Mouse (Mus musculus) heart, postnatal 4 days (tissue): Measurements from ENCODE around the gene Mrgprh. TPM values are rescaled to one million over a fixed set of nuclear protein-coding genes. Genes with fewer than 3 reads are reported as not detected.
A peak's percentile ranks its signal among the peaks of the same experiment; 100 is the strongest.
"Not testable (repeated sequence)": the region's sequence is repeated elsewhere in the genome, so short reads cannot be mapped to it uniquely, and the experiment has no call there.

Source experiments
- DNase-seq: peaks from one replicate; pipeline ENCODE4 v3.0.0; 2021
- total RNA-seq, 2 experiments: library from RNA; stranded (reverse); gene quantifications; 2 replicates each; pipeline ENCODE4 v1.2.3; 2021

Mrgprh gene
- total RNA-seq, 2 experiments from 2014 or later, result 0.36 to 0.95 TPM

DNA sequence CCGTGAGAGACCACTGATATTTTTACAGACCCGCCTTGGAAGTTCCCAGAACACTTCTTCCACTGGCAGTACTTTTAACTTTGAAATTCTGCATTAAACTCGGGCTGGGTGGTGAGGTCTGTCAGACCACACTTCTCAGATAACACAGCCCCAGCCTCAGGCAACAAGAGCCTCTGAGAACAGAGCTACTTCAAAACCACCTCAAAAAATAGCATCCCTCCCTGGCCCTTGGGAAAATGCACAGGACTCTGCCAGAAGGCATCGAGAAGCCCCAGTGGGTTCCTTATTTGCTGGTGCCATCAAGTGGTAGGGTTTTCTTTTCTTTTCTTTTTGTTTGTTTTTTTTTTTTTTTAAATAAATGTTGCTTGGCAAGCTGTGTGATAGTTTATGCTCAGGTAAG, 7.2 kb upstream of the Mrgprh start:
- no peak for DNase-seq

DNA sequence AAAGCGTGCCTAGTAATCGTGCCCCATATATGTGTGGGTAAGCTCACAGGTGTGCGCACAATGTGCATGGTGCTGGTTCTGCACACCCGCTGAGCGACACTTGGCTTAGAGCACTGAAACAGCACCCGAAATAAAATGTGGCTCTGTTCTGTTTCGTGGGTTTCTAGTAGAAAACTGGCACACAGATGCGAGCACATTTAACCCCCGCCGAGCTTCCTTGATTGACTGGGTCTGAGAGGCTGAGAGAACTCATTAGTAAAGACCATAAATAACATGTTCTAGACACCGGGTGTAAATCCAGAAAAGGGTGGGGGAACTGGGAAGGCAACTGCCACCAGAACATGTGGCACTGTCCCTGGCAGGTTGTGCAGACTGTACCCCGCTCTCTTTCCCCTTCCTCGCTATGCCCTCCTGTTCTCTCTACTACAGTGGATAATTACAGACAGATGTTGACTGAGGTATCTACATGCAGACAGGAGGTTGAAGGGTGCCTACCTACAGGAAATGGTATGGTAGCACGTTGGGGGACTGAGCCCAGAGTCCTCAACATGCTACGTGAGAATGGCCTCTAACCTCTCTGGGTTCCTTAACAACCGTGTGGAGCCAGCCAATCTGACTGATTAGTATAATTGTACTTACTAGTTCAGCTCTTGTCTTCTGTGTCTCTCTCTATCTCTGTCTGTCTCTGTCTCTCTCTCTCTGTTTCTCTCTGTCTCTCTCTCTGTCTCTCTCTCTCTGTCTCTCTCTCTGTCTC, 3.4 kb upstream of the Mrgprh start:
- DNase-seq, result no peak

GRCm38 (mm10) chr17:12880178-12880577, 4.3 kb downstream of the Mrgprh start:
- peak; percentile 89 for DNase-seq

DNA sequence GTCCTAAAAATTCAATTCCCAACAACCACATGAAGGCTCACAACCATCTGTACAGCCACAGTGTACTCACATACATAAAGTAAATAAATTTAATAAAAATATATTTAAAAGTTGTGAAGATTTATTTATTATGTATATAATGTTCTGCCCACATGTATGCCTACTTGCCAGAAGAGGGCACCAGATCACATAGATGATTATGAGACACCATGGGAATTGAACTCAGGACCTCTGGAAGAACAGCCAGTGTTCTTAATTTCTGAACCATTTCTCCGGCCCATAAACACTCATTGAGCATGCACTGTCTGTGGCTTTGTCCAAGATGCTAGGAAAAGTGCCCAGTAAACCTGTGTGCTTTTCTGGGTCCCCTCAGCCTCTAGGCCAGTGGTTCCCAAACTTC, 5.4 kb downstream of the Mrgprh start:
- no peak for DNase-seq

DNA sequence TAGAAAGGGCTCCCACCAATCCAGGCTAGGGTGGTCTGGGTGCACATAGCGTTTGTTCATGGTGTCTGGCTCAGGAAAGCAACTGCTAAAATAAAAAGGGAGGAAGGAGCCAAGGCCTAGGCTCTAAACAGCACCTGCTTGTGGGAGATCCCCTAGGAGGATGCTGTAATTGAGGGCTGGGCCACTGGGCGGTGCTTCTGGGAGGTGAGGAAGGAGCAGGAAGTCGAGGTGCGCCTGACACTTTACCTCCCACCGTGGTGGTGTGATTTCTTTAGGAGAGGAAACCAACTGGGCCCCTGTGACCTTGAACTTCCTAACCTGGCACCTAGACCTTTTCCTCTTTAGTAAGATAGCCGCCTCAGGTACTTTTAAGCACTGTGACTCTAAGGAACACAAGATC, 10.8 kb downstream of the Mrgprh start:
- no peak for DNase-seq

- peak; percentile 66 for DNase-seq
These were observed 11.4 kb downstream of the Mrgprh start for GRCm38 (mm10) chr17:12887021-12887775.

DNA sequence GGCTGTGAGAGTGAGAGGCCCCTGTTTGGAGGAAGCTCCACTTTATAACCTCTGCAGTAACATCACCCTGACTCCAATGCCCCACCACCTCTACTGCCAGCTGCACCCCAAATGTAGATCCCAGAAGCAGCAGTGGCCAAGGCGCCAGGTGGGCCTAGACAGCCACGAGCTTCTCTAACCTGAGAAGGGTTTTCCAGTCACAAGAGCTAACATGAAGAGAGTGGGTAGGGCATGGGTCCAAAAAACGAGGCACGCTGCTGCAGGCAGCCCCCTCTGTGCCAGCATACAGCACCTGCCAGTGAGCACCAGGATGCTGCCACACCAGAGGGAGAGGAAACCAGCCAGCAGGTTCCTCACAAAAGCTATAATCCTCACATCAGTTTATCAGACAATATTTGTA, 15.2 kb downstream of the Mrgprh start:
- no peak for DNase-seq

GRCm38 (mm10) chr17:12892033-12892432, 16.2 kb downstream of the Mrgprh start:
- DNase-seq, result no peak

DNA sequence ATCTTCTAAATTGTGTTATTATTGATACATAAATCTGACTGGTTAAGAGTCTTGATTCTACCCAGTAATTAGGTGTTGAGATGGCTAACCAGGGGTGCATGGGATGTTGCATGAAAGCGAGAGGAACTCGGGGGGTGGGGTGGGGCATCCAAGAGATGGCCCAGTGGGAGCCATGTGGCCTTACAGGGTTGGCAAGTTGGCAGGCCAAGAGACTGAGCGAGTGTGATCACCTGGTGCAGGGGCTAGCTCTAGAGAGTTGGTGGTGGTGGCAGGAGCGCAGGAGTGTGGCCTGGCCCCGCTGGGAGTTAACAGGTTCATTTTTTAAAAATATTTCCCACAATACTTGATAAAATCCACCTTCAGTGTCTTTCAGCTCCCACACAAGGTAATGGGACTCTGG, 21.8 kb downstream of the Mrgprh start:
- DNase-seq, result no peak

DNA sequence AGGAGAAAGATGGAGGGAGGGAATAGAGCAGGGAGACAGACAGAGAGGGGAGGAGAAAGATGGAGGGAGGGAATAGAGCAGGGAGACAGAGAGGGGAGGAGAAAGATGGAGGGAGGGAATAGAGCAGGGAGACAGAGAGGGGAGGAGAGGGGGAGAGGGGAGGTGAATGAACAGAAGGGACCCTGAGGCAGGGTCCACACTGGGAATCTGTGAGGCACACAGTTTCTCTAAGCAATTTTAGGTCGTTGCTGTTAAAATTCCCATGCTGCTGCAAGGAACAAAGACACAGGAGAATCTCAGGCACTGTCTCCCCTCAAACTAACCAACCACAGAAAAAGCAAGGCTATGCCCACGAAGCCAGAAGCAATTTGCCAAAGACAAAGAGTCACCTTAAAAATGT, 22.8 kb downstream of the Mrgprh start:
- not testable (repeated sequence) for DNase-seq

DNA sequence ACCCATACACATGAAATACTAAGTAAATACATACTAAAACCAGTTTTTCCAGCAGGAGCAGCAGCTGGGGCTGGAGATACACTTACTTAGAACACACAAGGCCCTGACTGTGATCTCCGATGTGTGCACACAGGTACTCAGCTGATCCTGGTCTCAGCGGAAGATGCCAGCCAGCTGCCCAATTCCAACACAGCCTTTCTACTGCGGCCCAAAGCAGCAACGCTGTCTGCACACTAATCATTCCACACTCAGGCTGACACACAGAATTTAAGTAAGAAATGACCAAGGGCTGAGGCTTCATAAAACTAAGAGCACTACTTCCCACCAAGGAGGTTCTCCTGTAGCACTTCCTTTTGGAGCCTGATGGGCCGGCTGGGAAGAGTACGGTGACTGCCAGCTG, 26.5 kb downstream of the Mrgprh start:
- DNase-seq, result no peak

DNA sequence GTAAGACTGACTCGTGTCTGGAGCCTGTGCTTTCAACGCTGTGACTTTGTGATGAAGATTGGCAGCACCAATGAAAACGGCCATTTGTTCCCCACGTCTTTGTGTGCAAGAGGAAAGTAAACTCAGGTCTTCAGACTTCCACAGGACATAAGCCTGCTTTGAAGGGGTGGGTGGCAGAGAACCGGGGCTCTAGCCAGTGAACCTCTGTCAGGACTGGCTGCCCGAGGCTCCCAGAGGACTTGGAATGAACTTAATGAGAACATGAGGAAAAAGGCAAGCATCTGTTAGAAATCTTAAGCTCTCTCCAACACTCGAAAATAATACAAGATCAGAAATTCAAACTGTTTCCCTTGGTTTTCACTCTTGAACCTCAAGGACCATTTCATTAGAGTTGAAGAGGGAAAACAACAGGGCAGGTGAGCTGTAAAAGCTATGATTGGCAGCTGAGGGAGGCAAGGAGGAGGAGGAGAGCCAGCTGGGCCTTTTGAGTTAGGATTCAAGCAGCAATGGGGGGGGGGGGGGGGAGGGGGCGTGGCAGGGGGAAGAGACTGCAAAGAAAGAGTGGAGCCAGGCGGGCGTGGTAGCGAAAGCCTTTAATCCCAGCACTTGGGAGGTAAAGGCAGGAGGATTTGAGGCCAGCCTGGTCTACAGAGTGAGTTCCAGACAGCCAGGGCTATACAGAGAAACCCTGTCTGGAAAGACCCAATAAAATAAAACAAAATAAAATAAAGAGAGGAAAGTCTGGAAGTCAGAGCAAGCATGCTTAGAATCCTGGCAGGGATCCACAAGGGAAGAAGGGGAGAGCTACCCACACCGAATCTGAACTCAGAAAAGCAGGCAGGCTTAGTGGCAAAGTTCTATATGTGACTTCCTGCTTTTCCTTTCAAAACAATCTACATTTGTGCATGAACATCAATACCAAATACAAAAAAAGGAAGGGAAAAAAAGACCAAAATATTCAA, 27.8 kb downstream of the Mrgprh start:
- no peak for DNase-seq

DNA sequence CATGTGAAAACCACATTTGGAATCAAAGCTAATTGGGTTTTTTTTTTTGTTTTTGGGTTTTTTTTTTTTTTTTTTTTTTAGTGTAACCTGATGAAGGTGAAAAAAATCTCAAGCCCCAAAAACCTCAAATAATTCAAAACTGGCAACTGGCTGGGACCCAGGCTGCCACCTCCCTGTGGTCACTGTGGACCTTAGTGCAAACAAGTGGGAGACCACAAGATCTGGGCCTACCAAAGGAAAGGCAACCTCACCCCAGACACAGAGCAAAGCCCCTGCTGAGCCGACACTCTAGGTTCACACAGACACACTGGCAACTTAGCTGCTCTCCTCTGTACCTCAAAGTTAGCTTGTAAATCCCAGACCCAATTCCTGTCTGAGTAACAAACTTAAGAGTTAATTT, 28.5 kb downstream of the Mrgprh start:
- DNase-seq, result no peak

GRCm38 (mm10) chr17:12905810-12906209, 30.0 kb downstream of the Mrgprh start:
- no peak for DNase-seq

DNA sequence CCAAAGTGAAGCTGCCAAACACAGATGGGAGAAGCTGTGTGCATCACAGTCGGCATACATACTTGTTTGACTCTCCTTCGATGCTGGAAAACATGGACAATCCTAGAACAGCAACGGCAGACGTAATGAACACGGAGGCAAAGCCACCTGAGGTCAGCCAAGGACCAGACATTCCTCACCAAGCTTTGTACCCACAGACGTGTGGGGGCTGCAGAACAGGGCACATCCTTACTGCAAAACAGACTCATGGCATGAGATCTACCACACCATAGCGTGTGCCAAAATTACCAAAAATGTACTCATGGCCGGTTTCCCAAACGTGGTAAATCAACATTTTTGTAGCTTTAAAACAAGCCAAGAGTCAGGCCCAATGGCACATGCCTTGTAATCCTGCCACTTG, 30.6 kb downstream of the Mrgprh start:
- DNase-seq, result no peak

GRCm38 (mm10) chr17:12909361-12910280, 33.8 kb downstream of the Mrgprh start, which contains the start of gene Pnldc1:
Gene Pnldc1 (minus strand): TSS chr17:12910230.
- DNase-seq, result no peak

GRCm38 (mm10) chr17:12910391-12910790, 34.6 kb downstream of the Mrgprh start:
- no peak for DNase-seq

GRCm38 (mm10) chr17:12915488-12915880, 39.6 kb downstream of the Mrgprh start, which contains the start of gene Tcp1:
Gene Tcp1 (plus strand): TSS chr17:12915701.
- DNase-seq, result no peak

GRCm38 (mm10) chr17:12915881-12916583, 40.2 kb downstream of the Mrgprh start, which contains the start of gene Mrpl18:
Gene Mrpl18 (minus strand): TSS chr17:12916345.
- peak; percentile 99 for DNase-seq

GRCm38 (mm10) chr17:12916588-12917380, 41.0 kb downstream of the Mrgprh start:
- peak; percentile 63 for DNase-seq
